Mouse (Mus musculus): ENCODE results near the gene Lamtor3. TPM values are rescaled to one million over a fixed set of nuclear protein-coding genes. Genes with fewer than 3 reads are reported as not detected.

The Lamtor3 gene
- total and polyA plus RNA-seq, 3 experiments, result 77.5 to 88.3 TPM; not detected in 1

DNA sequence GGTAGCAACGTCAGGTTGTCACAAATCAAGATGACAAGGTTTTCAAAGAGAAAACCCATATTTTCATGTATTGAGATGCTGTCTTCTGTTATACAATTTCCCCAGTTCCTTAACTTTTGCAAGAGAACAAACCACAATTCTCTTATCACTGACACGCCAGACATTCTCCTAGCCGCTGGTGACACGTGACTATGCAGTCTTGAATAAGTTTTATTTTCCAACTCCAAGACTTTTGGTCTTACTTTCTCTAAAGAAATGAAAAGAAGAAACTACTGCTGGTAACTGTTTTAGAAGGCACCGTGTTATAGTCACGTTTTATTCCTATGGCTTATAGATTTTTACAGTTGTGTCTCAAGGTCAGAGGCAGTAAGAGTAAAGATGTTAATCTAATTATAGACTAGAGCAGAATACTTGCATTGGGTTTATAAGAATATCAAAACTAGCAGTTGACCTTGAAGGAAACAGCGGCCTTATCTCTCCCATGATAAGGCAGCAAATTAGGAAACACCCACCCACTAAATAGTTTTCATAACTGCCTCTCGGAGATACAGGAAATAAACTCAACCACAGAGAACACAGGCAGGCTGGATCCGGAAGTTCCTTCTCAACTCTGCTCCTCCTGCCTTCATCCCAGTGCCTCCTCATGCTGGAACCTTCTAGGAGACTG is 50.6 kb downstream of the Lamtor3 start (continued):
- TF ChIP-seq KAT2A (conservative IDR thresholded peaks at IDR 0.05; ENCODE audit: low read depth, low read length), result no peak
- TF ChIP-seq BHLHE40 (IDR thresholded peaks at IDR 0.05; ENCODE audit: borderline replicate concordance, low read depth, low read length), result peak; percentile 98
- no peak; the same call in 1 of the 2 replicates for TF ChIP-seq HCFC1 (IDR thresholded peaks at IDR 0.05; ENCODE audit: low read depth, low read length)

DNA sequence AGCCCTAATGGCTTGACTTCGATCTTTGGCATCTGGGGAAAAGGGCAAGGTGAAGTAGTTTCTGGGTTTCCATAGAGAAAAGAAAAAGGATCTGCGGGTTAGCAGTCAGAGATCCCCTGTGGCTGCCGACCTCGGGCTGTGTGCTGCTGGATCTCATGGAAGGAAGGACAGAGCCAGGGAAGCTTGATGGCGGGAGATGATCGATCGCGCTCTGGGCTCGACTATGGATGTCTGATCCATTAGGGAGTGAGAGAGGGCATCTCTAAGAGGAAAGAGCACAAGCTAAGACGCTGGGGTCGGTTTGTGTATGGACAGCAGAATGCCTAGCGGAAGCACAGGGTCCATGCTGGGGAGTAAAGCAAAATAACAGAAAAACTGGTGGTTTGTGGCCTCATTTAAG is 51.6 kb downstream of the Lamtor3 start:
- Histone ChIP-seq H3K4me3 (ENCODE audit: control insufficient read depth in 1 of 2, insufficient read depth in 1 of 2, low read depth in 2 of 2, low read length in 2 of 2) (no peak overlapping the region), H3K27me3 (ENCODE audit: control insufficient read depth in 1 of 2, insufficient read depth in 2 of 2, low read length in 2 of 2) (no peaks in the 10 kb centered on the region), H3K79me2 (ENCODE audit: control insufficient read depth, insufficient read depth, low read length, poor library complexity) (peaks cover 52% of the 10 kb centered on the region), H3K27ac (ENCODE audit: control insufficient read depth, low read depth, low read length) (peak overlapping the region; percentile 98), H3K4me1 (ENCODE audit: control insufficient read depth in 1 of 2, insufficient read depth in 2 of 2, low read length in 2 of 2) (peaks cover 47 to 70% of the 10 kb centered on the region in 2 experiments), H3K9me3 (replicated peaks; ENCODE audit: insufficient read depth, low read length) (no peaks in the 10 kb centered on the region), H3K9ac (ENCODE audit: control insufficient read depth, low read depth, low read length, poor library complexity, severe bottlenecking) (peak overlapping the region; percentile 48), H3K36me3 (ENCODE audit: control insufficient read depth in 1 of 2, insufficient read depth in 2 of 2, low read length in 2 of 2) (peaks cover 23 to 77% of the 10 kb centered on the region in 2 experiments)
- peak; percentile 40 for DNase-seq (ENCODE audit: low read depth, low spot score)
- TF ChIP-seq ZMIZ1 (IDR thresholded peaks at IDR 0.05; ENCODE audit: low read depth, low read length) (no peak), MAZ (IDR thresholded peaks at IDR 0.05; ENCODE audit: low read depth, low read length) (no peak)

- DNase-seq (ENCODE audit: low read depth, low spot score), result peak; percentile 92
These were observed 53.9 kb downstream of the Lamtor3 start for GRCm38 (mm10) chr3:137972224-137972623.

More at GRCm38 (mm10) chr3:137972224-137972623, 53.9 kb downstream of the Lamtor3 start:
- H3K9ac ChIP-seq (ENCODE audit: control insufficient read depth, low read depth, low read length, poor library complexity, severe bottlenecking), result peak overlapping the region; percentile 50
- H3K27me3 ChIP-seq (ENCODE audit: control insufficient read depth in 1 of 2, insufficient read depth in 2 of 2, low read length in 2 of 2), result no peaks in the 10 kb centered on the region
- H3K9me3 ChIP-seq (replicated peaks; ENCODE audit: insufficient read depth, low read length), result no peaks in the 10 kb centered on the region
- H3K4me1 ChIP-seq (ENCODE audit: control insufficient read depth in 1 of 2, insufficient read depth in 2 of 2, low read length in 2 of 2), result peaks cover 55 to 73% of the 10 kb centered on the region in 2 experiments
- peaks cover 54% of the 10 kb centered on the region for H3K79me2 ChIP-seq (ENCODE audit: control insufficient read depth, insufficient read depth, low read length, poor library complexity)
- H3K27ac ChIP-seq (ENCODE audit: control insufficient read depth, low read depth, low read length), result peak overlapping the region; percentile 84
- TF ChIP-seq SIN3A (IDR thresholded peaks at IDR 0.05; ENCODE audit: low read length) (peak; percentile 61), ETS1 (IDR thresholded peaks at IDR 0.05; ENCODE audit: low read depth, low read length) (peak; percentile 92), HCFC1 (IDR thresholded peaks at IDR 0.05; ENCODE audit: low read depth, low read length) (peak; percentile 28; the same call in 1 of the 2 replicates), GATA1 (IDR thresholded peaks at IDR 0.05; ENCODE audit: low read depth, low read length) (peak; percentile 86), TCF12 (IDR thresholded peaks at IDR 0.05; ENCODE audit: low read depth, low read length) (peak; percentile 86), TAL1 (IDR thresholded peaks at IDR 0.05; ENCODE audit: low read length) (peak; percentile 65), EP300 (IDR thresholded peaks at IDR 0.05; ENCODE audit: low read depth in 1 of 2, low read length in 2 of 2) (peak; percentile 83 to 89), RAD21 (IDR thresholded peaks at IDR 0.05; ENCODE audit: low read depth, low read length) (no peak), ELF1 (IDR thresholded peaks at IDR 0.05; ENCODE audit: low read depth, low read length) (no peak), POLR2A (IDR thresholded peaks at IDR 0.05; ENCODE audit: control insufficient read depth in 1 of 2, insufficient read depth in 1 of 2, low read depth in 1 of 2, low read length in 2 of 2, poor library complexity in 1 of 2) (peak; percentile 17 to 65; a peak in 2 of 4 replicates), MAX (IDR thresholded peaks at IDR 0.05; ENCODE audit: low read length) (0 out of 2 replicates have a peak, but pooled peaks have one; percentile 23), GABPA (IDR thresholded peaks at IDR 0.05; ENCODE audit: low read depth, low read length) (no peak), MYC (IDR thresholded peaks at IDR 0.05; ENCODE audit: low read depth, low read length) (no peak), KAT2A (conservative IDR thresholded peaks at IDR 0.05; ENCODE audit: low read depth, low read length) (no peak), TBP (IDR thresholded peaks at IDR 0.05; ENCODE audit: low read depth, low read length) (peak; percentile 96), RCOR1 (IDR thresholded peaks at IDR 0.05; ENCODE audit: low read depth, low read length) (peak; percentile 44; the same call in 1 of the 2 replicates), POLR2AphosphoS5 (IDR thresholded peaks at IDR 0.05; ENCODE audit: borderline replicate concordance, low read depth, low read length) (0 out of 2 replicates have a peak, but pooled peaks have one; percentile 26)
- H3K4me3 ChIP-seq (ENCODE audit: control insufficient read depth in 1 of 2, insufficient read depth in 1 of 2, low read depth in 2 of 2, low read length in 2 of 2), result peak overlapping the region in 1 of 2 experiments; percentile 6; a peak in 1 of 4 replicates
- peaks cover 16 to 81% of the 10 kb centered on the region in 2 experiments for H3K36me3 ChIP-seq (ENCODE audit: control insufficient read depth in 1 of 2, insufficient read depth in 2 of 2, low read length in 2 of 2)
